Mouse (Mus musculus) liver, embryonic 14.5 days (tissue): ENCODE data around the gene Baiap2. TPM values are rescaled to one million over a fixed set of nuclear protein-coding genes. Genes with fewer than 3 reads are reported as not detected.

Experiments
- ATAC-seq: fragments of 200-750 bp; cut with Nextera tagmentation; 2 replicates; pipeline ENCODE4 v1.8.0; 2017; ENCODE audit warnings: moderate number of reproducible peaks, mild to moderate bottlenecking, moderate library complexity; ENCODE audit not compliant: insufficient read depth
- DNase-seq, 3 experiments: peaks; one replicate each; pipeline ENCODE4 v3.0.0-alpha.2; 2012 to 2013; ENCODE audit warnings: low read depth in 3 of 3, low spot score in 3 of 3
- H3K27ac ChIP-seq: fragments of 300-500 bp; sonication (generic); 2 replicates; pipeline ENCODE4 v1.5.1; 2014; ENCODE audit warnings: moderate library complexity, mild to moderate bottlenecking, control low read depth, inconsistent platforms
- H3K27me3 ChIP-seq: fragments of 300-500 bp; sonication (generic); 2 replicates; pipeline ENCODE4 v1.6.1; 2014; ENCODE audit warnings: mild to moderate bottlenecking, low read length, moderate library complexity; ENCODE audit not compliant: control insufficient read depth, insufficient read depth
- H3K36me3 ChIP-seq: fragments of 300-500 bp; sonication (generic); replicated peaks from 2 replicates; pipeline ENCODE4 v1.6.1; 2014; ENCODE audit warnings: low read depth; ENCODE audit not compliant: control insufficient read depth, insufficient read depth
- H3K4me1 ChIP-seq, 2 experiments: fragments of 200-500 bp in 1 of 2; fragments of 300-500 bp in 1 of 2; sonication (generic) in 1 of 2; replicated peaks; 2 replicates each; pipeline ENCODE4 v1.6.1; 2012 to 2014; ENCODE audit warnings: antibody characterized with exemption in 1 of 2, inconsistent platforms in 1 of 2, low read length in 1 of 2; ENCODE audit not compliant: control insufficient read depth in 2 of 2, insufficient read depth in 2 of 2
- H3K4me2 ChIP-seq: fragments of 300-500 bp; sonication (generic); 2 replicates; pipeline ENCODE4 v1.6.1; 2014; ENCODE audit warnings: low read depth, mild to moderate bottlenecking, control low read depth, moderate library complexity
- H3K4me3 ChIP-seq, 2 experiments: fragments of 200-500 bp in 1 of 2; fragments of 300-500 bp in 1 of 2; sonication (generic) in 1 of 2; 2 replicates each; pipeline ENCODE4 v1.5.1; 2012 to 2014; ENCODE audit warnings: low read depth in 2 of 2, low read length in 2 of 2, mild to moderate bottlenecking in 2 of 2, control low read depth in 1 of 2, inconsistent platforms in 1 of 2, moderate library complexity in 1 of 2; ENCODE audit not compliant: insufficient read depth in 1 of 2
- H3K9ac ChIP-seq: fragments of 300-500 bp; sonication (generic); replicated peaks from 2 replicates; pipeline ENCODE4 v1.6.1; 2014; ENCODE audit warnings: mild to moderate bottlenecking, control low read depth, moderate library complexity
- H3K9me3 ChIP-seq: fragments of 300-500 bp; sonication (generic); 2 replicates; pipeline ENCODE4 v1.6.1; 2016; ENCODE audit warnings: low read length, mixed read lengths; ENCODE audit not compliant: control insufficient read depth
- CTCF ChIP-seq: IDR thresholded peaks from 2 replicates; pipeline ENCODE4 v1.5.1; 2016; ENCODE audit warnings: antibody characterized with exemption, low read depth, control low read depth
- EP300 ChIP-seq: IDR thresholded peaks from 2 replicates; pipeline ENCODE4 v1.6.1; 2016; ENCODE audit warnings: antibody characterized with exemption, low read depth
- WGBS: fragments of 180-500 bp; shearing (Covaris S2); extraction: QIAGEN DNeasy Blood & Tissue Kit; methylation state at CpG from one replicate; pipeline ENCODE4 v1.1.7; 2014; ENCODE audit not compliant: insufficient replicate concordance; 5-methylcytosine and 5-hydroxymethylcytosine counted together
- polyA plus RNA-seq, 2 experiments: library from polyadenylated mRNA; depleted of rRNA in 1 of 2; stranded (reverse) in 1 of 2; unstranded in 1 of 2; fragments of >200 nt; fragmentation: Nextera tagmentation in 1 of 2; extraction: Ambion mirVana in 1 of 2; gene quantifications; 2 replicates each; pipeline versions ENCODE4 v1.2.1 to v1.2.3; 2012 to 2014

Gene Baiap2
- polyA plus RNA-seq, 2 experiments, result 4.2 to 5.6 TPM

DNA sequence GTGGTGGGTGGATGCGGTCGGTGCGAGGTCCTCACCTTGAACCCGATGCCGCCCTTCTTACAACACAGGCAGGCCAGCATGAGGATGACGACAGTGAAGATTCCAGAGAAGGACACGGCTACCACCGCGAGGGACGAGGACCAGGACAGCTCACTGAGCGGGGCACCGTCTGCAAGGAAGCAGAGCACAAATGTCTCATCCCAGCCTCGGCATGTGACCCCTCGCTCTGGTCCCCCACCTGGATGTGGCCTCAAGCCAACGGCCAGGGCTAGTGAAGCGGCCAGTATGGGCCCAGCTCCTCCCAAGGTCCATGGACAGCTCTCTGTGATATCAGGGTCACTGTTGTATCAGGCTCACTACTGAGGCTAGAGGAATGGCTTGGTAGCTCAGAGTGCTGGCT lies 78.8 kb downstream of the Baiap2 start:
- Histone ChIP-seq H3K4me2 (no peak overlapping the region), H3K4me1 (no peaks in the 10 kb centered on the region), H3K27me3 (no peaks in the 10 kb centered on the region), H3K36me3 (no peaks in the 10 kb centered on the region), H3K4me3 (no peak overlapping the region), H3K9me3 (no peaks in the 10 kb centered on the region), H3K9ac (no peak overlapping the region), H3K27ac (no peak overlapping the region)
- no peak for TF ChIP-seq CTCF
- no peak for TF ChIP-seq EP300
- 81% methylated on average over 16 of the region's 16 CpGs for WGBS
- DNase-seq, result no peak
- ATAC-seq, result no peak

DNA sequence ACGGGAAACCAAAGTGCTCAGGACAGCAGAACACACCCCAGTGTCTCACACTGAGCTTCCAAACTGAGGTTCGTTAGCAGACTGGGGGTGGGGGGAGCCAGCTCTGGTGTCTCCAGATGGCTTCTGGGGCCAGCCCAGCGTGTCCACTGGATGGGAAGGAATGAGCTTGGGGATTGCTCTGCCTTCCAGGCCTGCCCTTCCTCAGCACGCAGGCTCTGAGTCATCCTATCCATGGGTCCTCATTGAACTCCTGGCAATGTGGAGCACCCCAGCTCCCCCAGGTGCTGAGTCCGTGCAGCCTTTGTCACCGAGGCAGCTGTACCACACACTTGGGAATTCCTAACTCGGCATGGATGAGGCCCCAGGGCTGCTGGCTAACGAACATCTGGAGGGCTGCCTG lies 79.7 kb downstream of the Baiap2 start:
- no peak for DNase-seq
- Histone ChIP-seq H3K27me3 (no peaks in the 10 kb centered on the region), H3K9ac (no peak overlapping the region), H3K4me1 (no peaks in the 10 kb centered on the region), H3K9me3 (no peaks in the 10 kb centered on the region), H3K27ac (no peak overlapping the region), H3K4me3 (no peak overlapping the region), H3K4me2 (no peak overlapping the region), H3K36me3 (no peaks in the 10 kb centered on the region)
- no peak for TF ChIP-seq EP300
- no peak for ATAC-seq
- WGBS, result 60% methylated on average over 8 of the region's 8 CpGs

DNA sequence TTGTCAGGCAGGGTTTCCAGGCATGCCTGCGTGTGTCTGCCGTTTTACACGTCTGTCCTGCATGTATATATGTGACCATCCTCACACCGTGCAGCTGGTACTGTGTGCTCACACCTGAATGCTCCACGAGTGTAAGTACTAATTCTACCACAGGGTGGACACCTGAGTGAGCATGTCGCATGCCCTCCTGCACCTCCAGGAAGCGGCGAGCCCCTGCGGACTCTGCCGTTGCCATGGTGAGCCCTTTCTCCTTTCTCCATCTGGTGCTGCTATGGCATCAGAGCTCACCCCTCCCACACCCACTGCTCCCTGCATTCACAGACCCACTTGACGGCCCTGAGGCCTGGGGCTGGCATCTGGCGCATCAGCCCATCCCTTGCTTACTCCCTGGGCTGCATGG lies 80.3 kb downstream of the Baiap2 start:
- Histone ChIP-seq H3K27ac (no peak overlapping the region), H3K4me3 (no peak overlapping the region), H3K9me3 (no peaks in the 10 kb centered on the region), H3K9ac (no peak overlapping the region), H3K36me3 (no peaks in the 10 kb centered on the region), H3K4me1 (no peaks in the 10 kb centered on the region), H3K27me3 (no peaks in the 10 kb centered on the region), H3K4me2 (no peak overlapping the region)
- WGBS, result 71% methylated on average over 12 of the region's 12 CpGs
- ATAC-seq (no peak), DNase-seq (no peak)
- TF ChIP-seq CTCF (no peak), EP300 (no peak)

DNA sequence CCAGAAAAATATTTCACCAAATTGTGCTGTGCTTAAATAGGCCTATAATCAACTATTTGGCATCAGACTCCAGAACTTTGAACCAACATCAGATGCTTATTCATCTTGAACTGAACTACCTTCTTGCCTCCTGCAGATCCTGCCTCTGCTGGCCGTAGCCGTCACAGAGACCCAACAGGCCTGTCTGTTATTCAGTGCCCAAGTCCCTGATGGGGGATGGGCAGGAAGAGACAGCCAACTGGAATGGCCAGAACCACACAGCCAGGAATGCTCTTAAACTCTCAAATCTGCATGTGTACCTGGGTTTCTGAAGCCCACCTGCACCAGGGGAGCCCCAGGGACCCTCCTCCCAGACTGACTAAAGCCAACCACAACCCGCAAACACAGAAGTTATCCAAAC lies 84.4 kb downstream of the Baiap2 start:
- Histone ChIP-seq H3K27ac (no peak overlapping the region), H3K4me3 (no peak overlapping the region), H3K9me3 (no peaks in the 10 kb centered on the region), H3K36me3 (no peaks in the 10 kb centered on the region), H3K9ac (no peak overlapping the region), H3K4me2 (no peak overlapping the region), H3K4me1 (0 out of 4 replicates have a peak, but pooled peaks cover 0 to 2% of the 10 kb centered on the region in 2 experiments), H3K27me3 (no peaks in the 10 kb centered on the region)
- WGBS, result 63% methylated on average over 3 of the region's 3 CpGs
- ATAC-seq (no peak), DNase-seq (no peak)
- TF ChIP-seq EP300 (no peak), CTCF (no peak)

DNA sequence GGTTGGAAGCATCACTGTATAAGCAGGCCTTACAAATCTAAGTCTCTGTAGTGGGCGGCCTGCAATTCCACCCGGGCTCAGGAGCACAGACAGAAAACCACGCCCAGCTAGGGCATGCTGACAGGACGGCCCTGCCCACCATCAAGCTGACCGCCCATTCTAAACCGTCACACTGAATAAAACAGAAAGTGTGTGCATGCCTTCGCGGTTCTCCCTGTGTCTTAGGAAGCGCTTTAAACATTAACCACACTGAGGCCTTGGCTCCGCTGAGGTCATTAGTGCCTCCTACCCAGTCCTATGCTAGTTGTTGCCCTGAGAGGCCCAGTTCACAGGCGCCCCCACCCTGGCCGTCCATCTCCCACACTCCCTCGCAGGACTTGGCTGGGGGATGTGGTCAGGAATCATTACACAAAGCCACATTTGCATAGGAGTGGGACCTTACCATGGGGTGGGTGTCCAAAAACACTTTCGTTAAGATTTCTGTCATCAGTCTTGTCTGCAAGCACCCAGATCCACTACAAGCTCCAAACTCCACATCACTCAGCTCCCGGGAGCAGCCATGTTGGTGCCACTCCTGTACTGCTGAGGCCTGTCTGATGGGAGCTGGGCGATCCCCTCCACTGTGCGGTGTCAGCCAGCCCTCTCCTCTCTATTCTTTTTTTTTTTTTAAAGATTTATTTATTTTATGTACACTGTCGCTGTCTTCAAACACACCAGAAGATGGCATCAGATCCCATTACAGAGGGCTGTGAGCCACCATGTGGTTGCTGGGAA lies 85.9 kb downstream of the Baiap2 start:
- no peak overlapping the region for H3K4me3 ChIP-seq
- TF ChIP-seq EP300 (no peak), CTCF (no peak)
- no peak for DNase-seq
- no peaks in the 10 kb centered on the region for H3K36me3 ChIP-seq
- H3K9ac ChIP-seq, result no peak overlapping the region
- H3K27me3 ChIP-seq, result no peaks in the 10 kb centered on the region
- WGBS, result 68% methylated on average over 18 of the region's 18 CpGs
- 0 out of 4 replicates have a peak, but pooled peaks cover 0 to 2% of the 10 kb centered on the region in 2 experiments for H3K4me1 ChIP-seq
- no peak overlapping the region for H3K27ac ChIP-seq
- H3K9me3 ChIP-seq, result no peaks in the 10 kb centered on the region
- peak; percentile 34; the same call in 1 of the 2 replicates for ATAC-seq
- H3K4me2 ChIP-seq, result no peak overlapping the region
